Mouse (Mus musculus) thymus, adult 2 months (tissue): ENCODE data around the gene Clstn1. TPM values are rescaled to one million over a fixed set of nuclear protein-coding genes. Genes with fewer than 3 reads are reported as not detected.

Experiments used
- DNase-seq: peaks from one replicate; pipeline ENCODE4 v3.0.0; 2021
- H3K27ac ChIP-seq: fragments of 200-500 bp; 2 replicates; pipeline ENCODE4 v1.5.1; 2012; ENCODE audit warnings: low read length, control low read depth; ENCODE audit not compliant: control insufficient read depth, insufficient read depth
- H3K27me3 ChIP-seq: fragments of 200-500 bp; 2 replicates; pipeline ENCODE4 v1.6.1; 2012; ENCODE audit warnings: mild to moderate bottlenecking, low read length, moderate library complexity, mixed read lengths; ENCODE audit not compliant: control insufficient read depth, insufficient read depth
- H3K36me3 ChIP-seq: fragments of 200-500 bp; 2 replicates; pipeline ENCODE4 v1.6.1; 2012; ENCODE audit warnings: mild to moderate bottlenecking, low read length, moderate library complexity; ENCODE audit not compliant: control insufficient read depth, insufficient read depth
- H3K4me1 ChIP-seq: fragments of 200-500 bp; replicated peaks from 2 replicates; pipeline ENCODE4 v1.6.1; 2012; ENCODE audit warnings: low read length; ENCODE audit not compliant: control insufficient read depth, insufficient read depth
- H3K4me3 ChIP-seq: fragments of 200-500 bp; 2 replicates; pipeline ENCODE4 v1.5.1; 2012; ENCODE audit warnings: mild to moderate bottlenecking, low read length, control low read depth, moderate library complexity; ENCODE audit not compliant: control insufficient read depth, insufficient read depth
- CTCF ChIP-seq: fragments of 200-500 bp; IDR thresholded peaks from 2 replicates; pipeline ENCODE4 v1.5.1; 2012; ENCODE audit warnings: mild to moderate bottlenecking, control low read depth, low read length, moderate library complexity, borderline replicate concordance; ENCODE audit not compliant: control insufficient read depth, poor library complexity, insufficient read depth; ENCODE audit errors: extremely low read depth
- POLR2A ChIP-seq: fragments of 200-500 bp; IDR thresholded peaks from 2 replicates; pipeline ENCODE4 v1.6.1; 2012; ENCODE audit warnings: mild to moderate bottlenecking, low read length, control low read depth, moderate library complexity; ENCODE audit not compliant: control insufficient read depth, poor library complexity, insufficient read depth; ENCODE audit errors: extremely low read depth
- WGBS: fragments of 180-500 bp; shearing (Covaris S2); methylation state at CpG from one replicate; pipeline ENCODE4 v1.1.7; 2018; 5-methylcytosine and 5-hydroxymethylcytosine counted together
- polyA plus RNA-seq: library from polyadenylated mRNA; depleted of rRNA; stranded (reverse); fragments of >200 nt; gene quantifications from 2 replicates; pipeline ENCODE4 v1.2.3, GENCODE M21; 2012

The Clstn1 gene
- polyA plus RNA-seq, 1 experiment, result 24.5 TPM

- H3K4me1 ChIP-seq, result peaks cover 44% of the 10 kb centered on the region
- TF ChIP-seq CTCF, result no peak
These were observed 77.7 kb downstream of the Clstn1 start for GRCm38 (mm10) chr4:149663849-149664503.

GRCm38 (mm10) chr4:149665016-149665691, 78.9 kb downstream of the Clstn1 start:
- no peak overlapping the region for H3K4me3 ChIP-seq
- peak overlapping the region; percentile 93 for H3K27ac ChIP-seq
- H3K4me1 ChIP-seq, result peaks cover 36% of the 10 kb centered on the region
- no peak for TF ChIP-seq POLR2A
- no peak for TF ChIP-seq CTCF
- H3K27me3 ChIP-seq, result no peaks in the 10 kb centered on the region
- 9% methylated on average over 6 of the region's 6 CpGs for WGBS
- peaks cover 3% of the 10 kb centered on the region; the same call in 1 of the 2 replicates for H3K36me3 ChIP-seq
- DNase-seq, result no peak

More at GRCm38 (mm10) chr4:149663849-149664503, 77.7 kb downstream of the Clstn1 start:
- no peak for DNase-seq
- no peak overlapping the region for H3K4me3 ChIP-seq
- H3K27me3 ChIP-seq, result no peaks in the 10 kb centered on the region
- peaks cover 3% of the 10 kb centered on the region; the same call in 1 of the 2 replicates for H3K36me3 ChIP-seq
- peak overlapping the region; percentile 69 for H3K27ac ChIP-seq
- WGBS, result 61% methylated on average over 7 of the region's 7 CpGs

DNA sequence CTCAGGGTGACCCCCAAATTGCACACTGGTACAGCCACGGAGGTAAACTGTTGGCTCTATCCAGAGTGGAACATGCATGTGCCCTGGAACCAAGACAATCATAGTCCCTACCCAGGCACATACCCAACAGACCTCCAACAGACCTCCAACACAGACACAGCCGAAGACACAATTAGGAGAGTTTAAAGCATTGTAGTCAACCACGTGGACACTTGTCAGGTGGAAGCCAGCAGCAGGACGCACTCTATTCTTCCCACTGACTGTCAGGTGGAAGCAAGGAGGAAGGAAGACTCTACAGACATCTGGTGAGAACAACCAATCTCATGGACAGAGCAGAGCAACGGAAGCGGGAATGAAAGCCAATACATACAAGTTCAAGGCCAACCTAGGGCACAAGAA, 79.4 kb downstream of the Clstn1 start:
- Histone ChIP-seq H3K27ac (peak overlapping the region; percentile 93), H3K4me1 (peaks cover 36% of the 10 kb centered on the region), H3K36me3 (peaks cover 4% of the 10 kb centered on the region), H3K4me3 (no peak overlapping the region), H3K27me3 (no peaks in the 10 kb centered on the region)
- TF ChIP-seq POLR2A (no peak), CTCF (no peak)
- DNase-seq, result no peak
- WGBS, result 39% methylated on average over 6 of the region's 6 CpGs

- no peak for DNase-seq
- no peak for TF ChIP-seq CTCF
- TF ChIP-seq POLR2A, result no peak
- peaks cover 2% of the 10 kb centered on the region for H3K4me1 ChIP-seq
- H3K27me3 ChIP-seq, result no peaks in the 10 kb centered on the region
- WGBS, result 97% methylated on average over 6 of the region's 6 CpGs
- H3K36me3 ChIP-seq, result peaks cover 33% of the 10 kb centered on the region
- no peak overlapping the region for H3K27ac ChIP-seq
- H3K4me3 ChIP-seq, result no peak overlapping the region
These were observed 84.9 kb downstream of the Clstn1 start for GRCm38 (mm10) chr4:149671175-149671574.

GRCm38 (mm10) chr4:149672747-149673146, 86.5 kb downstream of the Clstn1 start:
- 95% methylated on average over 5 of the region's 5 CpGs for WGBS
- H3K4me1 ChIP-seq, result no peaks in the 10 kb centered on the region; the same call in 1 of the 2 replicates

GRCm38 (mm10) chr4:149674814-149675377, 88.6 kb downstream of the Clstn1 start:
- 88% methylated on average over 8 of the region's 8 CpGs for WGBS
- Histone ChIP-seq H3K4me1 (no peaks in the 10 kb centered on the region; the same call in 1 of the 2 replicates), H3K36me3 (peaks cover 32% of the 10 kb centered on the region), H3K4me3 (no peak overlapping the region), H3K27me3 (no peaks in the 10 kb centered on the region), H3K27ac (no peak overlapping the region)
- TF ChIP-seq POLR2A (no peak), CTCF (no peak)
- no peak for DNase-seq

More at GRCm38 (mm10) chr4:149672747-149673146, 86.5 kb downstream of the Clstn1 start:
- peaks cover 33% of the 10 kb centered on the region for H3K36me3 ChIP-seq
- H3K27me3 ChIP-seq, result no peaks in the 10 kb centered on the region
- no peak for TF ChIP-seq CTCF
- TF ChIP-seq POLR2A, result no peak
- no peak for DNase-seq
- no peak overlapping the region for H3K4me3 ChIP-seq
- H3K27ac ChIP-seq, result no peak overlapping the region
